Mouse (Mus musculus): ENCODE results near the gene Itpr1.

- TF ChIP-seq CTCF (IDR thresholded peaks at IDR 0.05; ENCODE audit: low read depth, low read length) (no peak), POLR2A (IDR thresholded peaks at IDR 0.05; ENCODE audit: insufficient read depth, low read length) (no peak), EP300 (IDR thresholded peaks at IDR 0.05; ENCODE audit: insufficient read depth, low read depth, low read length) (no peak)
These were observed 379.3 kb downstream of the Itpr1 start for GRCm38 (mm10) chr6:108592227-108592626.

Measured in ES-Bruce4 (cell line).